Mouse (Mus musculus): ENCODE measurements around the gene Mdk. TPM values are rescaled to one million over a fixed set of nuclear protein-coding genes. Genes with fewer than 3 reads are reported as not detected.

The Mdk gene
- polyA plus RNA-seq, 1 experiment from 2014 or later = 889 TPM

- no peak overlapping the region for H3K27ac ChIP-seq
- H3K9ac ChIP-seq = no peak overlapping the region
- H3K27me3 ChIP-seq = peaks cover 36% of the 10 kb centered on the region
- H3K4me3 ChIP-seq (replicated peaks) = no peak overlapping the region; the same call in 1 of the 2 replicates
- H3K9me3 ChIP-seq = no peaks in the 10 kb centered on the region
- H3K4me2 ChIP-seq = 0 out of 2 replicates have a peak overlapping the region, but pooled peaks have one; percentile 8
- 78% methylated on average over 23 of the region's 23 CpGs for WGBS
- ATAC-seq (ENCODE audit: low FRiP score) = no peak
- H3K4me1 ChIP-seq = peaks cover 53% of the 10 kb centered on the region
- peaks cover 11% of the 10 kb centered on the region; the same call in 1 of the 2 replicates for H3K36me3 ChIP-seq (replicated peaks)
Measured at GRCm38 (mm10) chr2:91928534-91929350, 3.4 kb downstream of the Mdk start.

- no peak overlapping the region for H3K9ac ChIP-seq
- peaks cover 10% of the 10 kb centered on the region; the same call in 1 of the 2 replicates for H3K36me3 ChIP-seq (replicated peaks)
- no peak for ATAC-seq (ENCODE audit: low FRiP score)
- 40% methylated on average over 34 of the region's 34 CpGs for WGBS
- no peak overlapping the region for H3K4me2 ChIP-seq
- no peaks in the 10 kb centered on the region for H3K9me3 ChIP-seq
- H3K27ac ChIP-seq = no peak overlapping the region
- H3K27me3 ChIP-seq = peaks cover 44% of the 10 kb centered on the region
- peaks cover 53% of the 10 kb centered on the region for H3K4me1 ChIP-seq
- H3K4me3 ChIP-seq (replicated peaks) = no peak overlapping the region
Measured at GRCm38 (mm10) chr2:91927826-91928533, 4.1 kb downstream of the Mdk start.

GRCm38 (mm10) chr2:91926949-91927348 is 5.1 kb downstream of the Mdk start, which contains the start of gene Chrm4:
Gene Chrm4, plus strand, starts transcription at chr2:91927249.
- peaks cover 54% of the 10 kb centered on the region for H3K4me1 ChIP-seq

GRCm38 (mm10) chr2:91925442-91925841 is 6.7 kb downstream of the Mdk start:
- H3K27me3 ChIP-seq = peaks cover 69% of the 10 kb centered on the region
- 88% methylated on average over 15 of the region's 15 CpGs for WGBS
- H3K27ac ChIP-seq = no peak overlapping the region
- peaks cover 54% of the 10 kb centered on the region for H3K4me1 ChIP-seq
- H3K4me3 ChIP-seq (replicated peaks) = no peak overlapping the region
- peaks cover 10% of the 10 kb centered on the region; the same call in 1 of the 2 replicates for H3K36me3 ChIP-seq (replicated peaks)
- no peak overlapping the region for H3K4me2 ChIP-seq
- ATAC-seq (ENCODE audit: low FRiP score) = no peak
- no peak overlapping the region for H3K9ac ChIP-seq
- H3K9me3 ChIP-seq = no peaks in the 10 kb centered on the region

More at GRCm38 (mm10) chr2:91926949-91927348, 5.1 kb downstream of the Mdk start, which contains the start of gene Chrm4:
- WGBS = 83% methylated on average over 3 of the region's 3 CpGs
- H3K27me3 ChIP-seq = peaks cover 54% of the 10 kb centered on the region
- no peaks in the 10 kb centered on the region for H3K9me3 ChIP-seq
- H3K36me3 ChIP-seq (replicated peaks) = peaks cover 10% of the 10 kb centered on the region; the same call in 1 of the 2 replicates
- no peak for ATAC-seq (ENCODE audit: low FRiP score)
- no peak within 1 kb of the TSS for H3K27ac ChIP-seq
- no peak within 1 kb of the TSS for H3K9ac ChIP-seq
- H3K4me2 ChIP-seq = no peak within 1 kb of the TSS
- H3K4me3 ChIP-seq (replicated peaks) = no peak within 1 kb of the TSS

- Histone ChIP-seq H3K4me2 (no peak overlapping the region), H3K27ac (no peak overlapping the region), H3K4me1 (peaks cover 47% of the 10 kb centered on the region), H3K9me3 (no peaks in the 10 kb centered on the region), H3K36me3 (replicated peaks) (peaks cover 10% of the 10 kb centered on the region; the same call in 1 of the 2 replicates), H3K9ac (no peak overlapping the region), H3K4me3 (replicated peaks) (no peak overlapping the region), H3K27me3 (peaks cover 76% of the 10 kb centered on the region)
- WGBS = 67% methylated on average over 1 of the region's 1 CpGs
- no peak for ATAC-seq (ENCODE audit: low FRiP score)
Measured at GRCm38 (mm10) chr2:91924726-91925125, 7.4 kb downstream of the Mdk start.

DNA sequence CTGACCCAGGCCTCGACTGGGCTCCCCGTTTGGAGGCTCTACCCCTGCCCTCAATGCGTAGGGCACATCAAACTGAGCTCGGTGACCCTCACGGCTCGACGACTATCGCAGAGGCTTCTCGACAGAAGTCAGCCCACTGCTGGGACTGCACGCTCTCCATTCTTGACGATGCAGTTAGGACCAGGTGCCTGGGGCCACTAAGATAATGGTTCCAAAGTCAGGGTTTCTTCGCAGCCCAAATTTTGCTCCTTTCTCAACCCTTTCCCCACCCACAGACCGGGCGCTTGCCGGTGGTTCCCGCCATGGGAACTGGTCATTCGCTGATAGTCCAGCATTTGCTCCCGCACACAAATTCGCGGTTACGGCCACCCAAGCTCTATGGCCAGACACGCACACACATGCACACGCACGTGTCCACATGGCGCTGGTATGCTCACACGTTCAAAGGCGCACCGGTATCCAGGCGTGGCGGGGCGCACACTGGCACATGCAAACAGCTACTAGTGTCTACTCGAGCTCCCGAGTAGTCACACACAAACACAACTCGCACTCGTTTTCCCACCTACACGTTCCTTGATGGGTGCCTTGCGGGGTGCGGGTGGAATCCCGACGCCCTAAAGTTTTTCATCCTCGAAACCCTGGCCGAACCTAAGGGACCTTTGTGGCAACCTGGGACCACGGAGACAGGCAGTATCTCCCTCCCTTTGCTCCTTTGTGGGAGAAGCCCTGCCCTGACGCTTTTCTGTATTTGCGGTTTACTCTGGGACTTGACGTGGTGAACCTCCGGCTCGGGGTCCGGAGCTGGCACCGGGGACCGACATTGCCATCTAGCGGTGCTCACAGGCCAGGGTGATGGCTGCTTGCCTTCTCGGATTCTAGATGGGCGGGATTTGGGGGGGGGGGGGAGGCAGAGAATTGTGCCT is 8.4 kb downstream of the Mdk start:
- Histone ChIP-seq H3K27me3 (peaks cover 74% of the 10 kb centered on the region), H3K36me3 (replicated peaks) (peaks cover 8% of the 10 kb centered on the region), H3K4me3 (replicated peaks) (peak overlapping the region; percentile 62), H3K27ac (no peak overlapping the region), H3K4me1 (peaks cover 40% of the 10 kb centered on the region), H3K9me3 (no peaks in the 10 kb centered on the region), H3K9ac (no peak overlapping the region), H3K4me2 (peak overlapping the region; percentile 91)
- no peak for ATAC-seq (ENCODE audit: low FRiP score)
- WGBS = 5% methylated on average over 54 of the region's 54 CpGs

GRCm38 (mm10) chr2:91922586-91923414 is 9.3 kb downstream of the Mdk start:
- peak overlapping the region; percentile 91 for H3K4me2 ChIP-seq
- no peaks in the 10 kb centered on the region for H3K9me3 ChIP-seq
- WGBS = 3% methylated on average over 37 of the region's 37 CpGs
- H3K27ac ChIP-seq = no peak overlapping the region
- H3K9ac ChIP-seq = peak overlapping the region; percentile 52; the same call in 1 of the 2 replicates
- ATAC-seq (ENCODE audit: low FRiP score) = no peak; the same call in 1 of the 2 replicates
- H3K4me1 ChIP-seq = peaks cover 33% of the 10 kb centered on the region
- peak overlapping the region; percentile 62 for H3K4me3 ChIP-seq (replicated peaks)
- peaks cover 71% of the 10 kb centered on the region for H3K27me3 ChIP-seq
- H3K36me3 ChIP-seq (replicated peaks) = peaks cover 13% of the 10 kb centered on the region

DNA sequence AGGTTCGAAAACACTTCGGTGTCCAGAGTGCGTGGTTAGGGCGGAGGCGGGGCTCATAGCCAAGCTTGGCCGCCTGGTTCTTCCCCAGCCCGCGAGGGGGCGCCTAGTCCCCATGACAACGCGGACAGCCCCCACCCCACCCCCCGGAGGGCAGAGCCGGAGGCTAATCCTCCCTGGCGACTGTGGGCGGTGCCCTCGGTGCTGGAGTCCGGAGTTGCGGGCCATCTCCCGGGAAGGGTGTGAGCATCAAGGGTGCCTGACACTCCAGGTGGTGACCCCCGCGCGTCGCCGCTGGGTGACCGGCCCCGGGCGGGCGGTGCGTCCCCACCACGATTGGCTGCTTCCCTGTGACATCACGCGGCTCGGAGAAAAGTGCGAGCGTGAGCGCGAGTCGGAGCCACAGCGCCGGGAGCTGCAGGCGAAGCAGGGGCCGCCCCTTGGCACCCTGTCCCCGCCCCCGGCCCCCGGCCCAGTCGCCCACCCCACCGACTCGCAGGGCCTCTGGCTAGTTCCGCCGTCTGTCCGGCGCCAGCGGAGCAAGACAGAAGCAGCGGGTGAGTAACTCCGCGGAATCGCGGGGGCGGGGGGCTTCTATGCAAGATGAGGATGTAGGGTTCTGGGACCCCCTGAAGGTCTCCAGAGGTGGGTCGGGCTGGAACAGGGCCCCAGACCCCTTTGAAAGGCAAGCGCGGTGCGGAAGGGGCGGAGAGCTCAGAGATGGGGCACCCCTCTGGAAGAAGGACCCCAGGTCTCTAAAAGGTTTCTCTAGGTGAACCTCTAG is 10.1 kb downstream of the Mdk start:
- Histone ChIP-seq H3K27me3 (peaks cover 71% of the 10 kb centered on the region), H3K27ac (no peak overlapping the region), H3K9ac (peak overlapping the region; percentile 52), H3K4me3 (replicated peaks) (peak overlapping the region; percentile 62), H3K9me3 (no peaks in the 10 kb centered on the region), H3K4me2 (peak overlapping the region; percentile 91), H3K36me3 (replicated peaks) (peaks cover 21% of the 10 kb centered on the region), H3K4me1 (peaks cover 33% of the 10 kb centered on the region)
- ATAC-seq (ENCODE audit: low FRiP score) = peak; percentile 75
- WGBS = under 1% methylated on average over 64 of the region's 64 CpGs

GRCm38 (mm10) chr2:91921181-91921789 is 10.8 kb downstream of the Mdk start:
- Histone ChIP-seq H3K4me2 (peak overlapping the region; percentile 91), H3K27ac (no peak overlapping the region), H3K27me3 (peaks cover 67% of the 10 kb centered on the region), H3K4me3 (replicated peaks) (peak overlapping the region; percentile 62), H3K9ac (peak overlapping the region; percentile 52), H3K4me1 (peaks cover 33% of the 10 kb centered on the region), H3K9me3 (no peaks in the 10 kb centered on the region), H3K36me3 (replicated peaks) (peaks cover 28% of the 10 kb centered on the region)
- 4% methylated on average over 31 of the region's 31 CpGs for WGBS
- ATAC-seq (ENCODE audit: low FRiP score) = no peak; the same call in 1 of the 2 replicates

DNA sequence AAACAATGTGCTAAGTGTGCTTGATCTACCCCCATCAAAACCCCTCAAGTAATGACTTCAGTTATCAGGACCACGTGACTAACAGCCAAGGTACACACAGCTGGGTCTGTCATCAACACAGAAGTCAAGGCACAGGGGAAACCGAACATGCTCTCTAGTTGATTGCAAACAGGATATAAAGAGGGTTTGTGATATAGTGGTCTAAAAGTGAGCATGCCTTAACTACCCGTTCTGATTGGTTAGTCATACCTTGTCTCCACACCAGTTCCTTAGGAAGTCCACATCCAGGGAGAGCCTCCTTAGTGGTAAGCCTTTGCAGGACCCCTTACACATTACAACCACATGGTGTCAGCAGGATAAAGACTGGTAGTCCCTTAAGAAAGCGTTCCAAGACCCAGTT is 12.0 kb downstream of the Mdk start:
- H3K4me3 ChIP-seq (replicated peaks) = no peak overlapping the region
- H3K27me3 ChIP-seq = peaks cover 56% of the 10 kb centered on the region
- no peak overlapping the region for H3K27ac ChIP-seq
- no peak overlapping the region for H3K9ac ChIP-seq
- peaks cover 37% of the 10 kb centered on the region for H3K36me3 ChIP-seq (replicated peaks)
- ATAC-seq (ENCODE audit: low FRiP score) = no peak
- WGBS = 77% methylated on average over 4 of the region's 4 CpGs
- H3K4me1 ChIP-seq = peaks cover 33% of the 10 kb centered on the region
- H3K4me2 ChIP-seq = no peak overlapping the region
- H3K9me3 ChIP-seq = no peaks in the 10 kb centered on the region
